Mouse (Mus musculus): ENCODE measurements around the gene Dpyd.

- TF ChIP-seq POLR2A (IDR thresholded peaks at IDR 0.05; ENCODE audit: insufficient read depth, low read depth, low read length) (no peak), CTCF (IDR thresholded peaks at IDR 0.05) (no peak), EP300 (IDR thresholded peaks at IDR 0.05; ENCODE audit: insufficient read depth, low read depth, low read length) (no peak)
Measured at GRCm38 (mm10) chr3:119333335-119334305, 771.7 kb downstream of the Dpyd start.

All from heart, adult 2 months (tissue).